Mouse (Mus musculus) liver, embryonic 14.5 days (tissue): ENCODE measurements at regions not wholly inside any gene's neighbourhood (a gene's known extent, or its start where the extent isn't known, plus 50 kb on each side); places are given as distances from the start of the nearest gene placed in this dataset.

ENCODE experiments used
- ATAC-seq: fragments of 200-750 bp; cut with Nextera tagmentation; 2 replicates; pipeline ENCODE4 v1.8.0; 2017; ENCODE audit warnings: moderate number of reproducible peaks, mild to moderate bottlenecking, moderate library complexity; ENCODE audit not compliant: insufficient read depth
- DNase-seq, 3 experiments: peaks; one replicate each; pipeline ENCODE4 v3.0.0-alpha.2; 2012 to 2013; ENCODE audit warnings: low read depth in 3 of 3, low spot score in 3 of 3
- H3K27ac ChIP-seq: fragments of 300-500 bp; sonication (generic); 2 replicates; pipeline ENCODE4 v1.5.1; 2014; ENCODE audit warnings: moderate library complexity, mild to moderate bottlenecking, control low read depth, inconsistent platforms
- H3K27me3 ChIP-seq: fragments of 300-500 bp; sonication (generic); 2 replicates; pipeline ENCODE4 v1.6.1; 2014; ENCODE audit warnings: mild to moderate bottlenecking, low read length, moderate library complexity; ENCODE audit not compliant: control insufficient read depth, insufficient read depth
- H3K36me3 ChIP-seq: fragments of 300-500 bp; sonication (generic); replicated peaks from 2 replicates; pipeline ENCODE4 v1.6.1; 2014; ENCODE audit warnings: low read depth; ENCODE audit not compliant: control insufficient read depth, insufficient read depth
- H3K4me1 ChIP-seq, 2 experiments: fragments of 200-500 bp in 1 of 2; fragments of 300-500 bp in 1 of 2; sonication (generic) in 1 of 2; replicated peaks; 2 replicates each; pipeline ENCODE4 v1.6.1; 2012 to 2014; ENCODE audit warnings: antibody characterized with exemption in 1 of 2, inconsistent platforms in 1 of 2, low read length in 1 of 2; ENCODE audit not compliant: control insufficient read depth in 2 of 2, insufficient read depth in 2 of 2
- H3K4me2 ChIP-seq: fragments of 300-500 bp; sonication (generic); 2 replicates; pipeline ENCODE4 v1.6.1; 2014; ENCODE audit warnings: low read depth, mild to moderate bottlenecking, control low read depth, moderate library complexity
- H3K4me3 ChIP-seq, 2 experiments: fragments of 200-500 bp in 1 of 2; fragments of 300-500 bp in 1 of 2; sonication (generic) in 1 of 2; 2 replicates each; pipeline ENCODE4 v1.5.1; 2012 to 2014; ENCODE audit warnings: low read depth in 2 of 2, low read length in 2 of 2, mild to moderate bottlenecking in 2 of 2, control low read depth in 1 of 2, inconsistent platforms in 1 of 2, moderate library complexity in 1 of 2; ENCODE audit not compliant: insufficient read depth in 1 of 2
- H3K9ac ChIP-seq: fragments of 300-500 bp; sonication (generic); replicated peaks from 2 replicates; pipeline ENCODE4 v1.6.1; 2014; ENCODE audit warnings: mild to moderate bottlenecking, control low read depth, moderate library complexity
- H3K9me3 ChIP-seq: fragments of 300-500 bp; sonication (generic); 2 replicates; pipeline ENCODE4 v1.6.1; 2016; ENCODE audit warnings: low read length, mixed read lengths; ENCODE audit not compliant: control insufficient read depth
- CTCF ChIP-seq: IDR thresholded peaks from 2 replicates; pipeline ENCODE4 v1.5.1; 2016; ENCODE audit warnings: antibody characterized with exemption, low read depth, control low read depth
- EP300 ChIP-seq: IDR thresholded peaks from 2 replicates; pipeline ENCODE4 v1.6.1; 2016; ENCODE audit warnings: antibody characterized with exemption, low read depth
- WGBS: fragments of 180-500 bp; shearing (Covaris S2); extraction: QIAGEN DNeasy Blood & Tissue Kit; methylation state at CpG from one replicate; pipeline ENCODE4 v1.1.7; 2014; ENCODE audit not compliant: insufficient replicate concordance; 5-methylcytosine and 5-hydroxymethylcytosine counted together

DNA sequence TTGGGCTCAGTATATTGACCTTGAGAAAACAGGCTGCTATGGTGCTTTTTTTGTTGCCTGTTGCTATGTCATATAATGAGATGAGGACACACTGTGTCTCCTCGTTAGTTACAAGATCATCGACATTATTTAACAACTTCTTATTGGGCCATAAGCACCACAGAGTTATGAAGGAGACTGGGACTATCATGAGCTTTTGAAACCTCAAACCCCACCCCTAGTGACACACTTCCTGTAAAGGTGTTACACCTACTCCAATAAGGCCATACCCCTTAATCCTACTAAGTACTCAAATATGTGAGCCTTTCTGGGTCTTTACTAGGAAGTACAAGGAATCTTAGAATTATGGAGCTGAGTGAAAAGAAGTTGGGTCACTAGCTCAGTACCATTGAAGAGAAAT lies 875.3 kb downstream of the Car8 start:
- 68% methylated on average over 2 of the region's 2 CpGs for WGBS
- ATAC-seq, result no peak
- H3K4me2 ChIP-seq, result no peak overlapping the region
- no peaks in the 10 kb centered on the region for H3K27me3 ChIP-seq
- no peaks in the 10 kb centered on the region for H3K36me3 ChIP-seq
- H3K9me3 ChIP-seq, result no peaks in the 10 kb centered on the region
- DNase-seq, result no peak
- no peak for TF ChIP-seq CTCF
- TF ChIP-seq EP300, result no peak
- H3K9ac ChIP-seq, result no peak overlapping the region
- no peaks in the 10 kb centered on the region for H3K4me1 ChIP-seq
- no peak overlapping the region for H3K4me3 ChIP-seq
- H3K27ac ChIP-seq, result no peak overlapping the region

DNA sequence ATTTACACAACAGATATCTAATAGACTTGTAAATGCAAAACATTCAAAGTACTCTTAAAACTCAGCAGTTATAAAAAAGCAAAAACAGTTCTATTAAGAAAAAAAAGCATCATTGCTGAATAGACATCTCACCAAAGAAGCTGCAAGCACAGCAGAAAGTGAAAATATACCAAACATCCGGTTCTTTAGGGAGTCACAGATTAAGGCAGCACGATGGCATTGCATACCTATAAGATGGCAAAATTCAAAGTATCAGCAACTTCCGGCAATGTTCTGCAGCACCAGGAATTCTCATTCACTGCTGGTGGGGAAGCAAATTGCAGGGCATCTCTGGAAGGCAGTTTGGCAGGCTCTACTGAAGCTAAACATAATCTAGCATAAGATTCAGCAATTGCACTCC lies 882.6 kb downstream of the Car8 start:
- WGBS, result 62% methylated on average over 3 of the region's 3 CpGs
- no peak overlapping the region for H3K4me3 ChIP-seq
- H3K9ac ChIP-seq, result no peak overlapping the region
- H3K9me3 ChIP-seq, result no peaks in the 10 kb centered on the region
- H3K4me1 ChIP-seq, result no peaks in the 10 kb centered on the region
- H3K36me3 ChIP-seq, result no peaks in the 10 kb centered on the region
- no peak overlapping the region for H3K4me2 ChIP-seq
- H3K27me3 ChIP-seq, result no peaks in the 10 kb centered on the region
- no peak for DNase-seq
- no peak for ATAC-seq
- no peak overlapping the region for H3K27ac ChIP-seq
- no peak for TF ChIP-seq EP300
- no peak for TF ChIP-seq CTCF

DNA sequence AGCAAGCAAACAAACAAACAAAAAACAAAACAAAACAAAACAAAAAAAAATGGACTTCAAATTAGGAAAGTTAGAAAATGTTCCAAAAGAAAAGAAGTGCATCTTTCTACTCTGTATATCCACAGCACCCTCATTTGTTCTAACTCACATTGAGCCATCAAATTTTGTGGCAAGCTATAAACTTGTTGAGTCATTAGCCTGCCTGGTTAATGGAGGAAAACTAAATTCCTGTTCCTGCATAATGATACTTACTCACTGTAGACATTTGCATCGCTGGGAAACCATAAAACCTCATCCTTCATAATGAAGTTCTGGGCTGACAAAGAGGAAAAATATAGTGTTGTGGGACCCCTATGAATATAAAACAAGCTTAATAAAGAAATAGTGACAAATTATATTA lies 891.5 kb downstream of the Car8 start:
- no peak overlapping the region for H3K4me2 ChIP-seq
- H3K36me3 ChIP-seq, result no peaks in the 10 kb centered on the region
- no peak overlapping the region for H3K4me3 ChIP-seq
- no peak overlapping the region for H3K9ac ChIP-seq
- H3K27me3 ChIP-seq, result no peaks in the 10 kb centered on the region
- H3K4me1 ChIP-seq, result no peaks in the 10 kb centered on the region
- ATAC-seq (no peak), DNase-seq (no peak)
- H3K9me3 ChIP-seq, result no peaks in the 10 kb centered on the region
- TF ChIP-seq EP300 (no peak), CTCF (no peak)
- WGBS, result 46% methylated on average over 1 of the region's 1 CpGs
- H3K27ac ChIP-seq, result no peak overlapping the region

DNA sequence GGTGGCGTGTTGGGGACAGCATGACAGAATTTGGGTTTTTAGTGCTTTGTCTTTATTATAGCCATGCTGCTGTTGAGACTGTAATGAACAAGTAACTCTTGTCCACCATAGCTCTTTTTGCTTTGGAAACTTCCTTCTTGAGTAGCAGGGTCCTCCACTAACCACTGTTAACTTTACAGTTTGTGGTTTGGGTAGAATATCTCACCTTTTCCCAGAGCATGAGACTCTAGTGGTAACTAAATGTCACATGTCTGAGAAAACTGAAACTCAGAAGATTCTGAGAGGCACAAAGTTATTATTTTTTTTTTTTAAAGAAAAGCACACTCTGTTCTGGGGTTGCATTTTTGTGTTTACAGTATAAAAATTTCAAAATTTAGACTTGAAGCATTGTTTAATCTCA lies 897.7 kb downstream of the Car8 start:
- Histone ChIP-seq H3K9ac (no peak overlapping the region), H3K27ac (no peak overlapping the region), H3K36me3 (no peaks in the 10 kb centered on the region), H3K4me2 (no peak overlapping the region), H3K4me1 (no peaks in the 10 kb centered on the region), H3K27me3 (no peaks in the 10 kb centered on the region), H3K9me3 (no peaks in the 10 kb centered on the region), H3K4me3 (no peak overlapping the region)
- WGBS, result 60% methylated on average over 1 of the region's 1 CpGs
- TF ChIP-seq EP300, result no peak
- no peak for TF ChIP-seq CTCF
- no peak for DNase-seq
- no peak for ATAC-seq

DNA sequence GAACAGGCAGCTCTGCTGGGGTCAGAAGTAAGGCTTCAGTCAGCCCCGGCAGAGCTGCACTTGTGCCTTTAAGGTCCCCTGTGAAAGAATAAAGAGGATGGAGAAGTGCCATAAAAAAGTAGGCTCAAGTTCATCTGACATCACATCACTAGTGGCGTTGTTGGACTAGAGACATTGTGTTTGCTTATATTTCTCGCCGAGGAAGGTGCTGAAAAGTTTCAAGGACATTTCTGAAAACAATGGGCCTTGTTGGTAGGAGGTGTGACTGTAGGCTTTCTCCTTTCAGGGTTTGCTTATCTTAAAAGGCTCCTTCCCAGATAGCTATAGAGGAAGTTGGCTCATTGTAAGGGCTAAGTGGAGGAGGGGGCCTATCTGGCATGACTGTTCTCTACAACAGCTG lies 924.6 kb downstream of the Car8 start:
- H3K27me3 ChIP-seq, result no peaks in the 10 kb centered on the region
- ATAC-seq, result no peak

DNA sequence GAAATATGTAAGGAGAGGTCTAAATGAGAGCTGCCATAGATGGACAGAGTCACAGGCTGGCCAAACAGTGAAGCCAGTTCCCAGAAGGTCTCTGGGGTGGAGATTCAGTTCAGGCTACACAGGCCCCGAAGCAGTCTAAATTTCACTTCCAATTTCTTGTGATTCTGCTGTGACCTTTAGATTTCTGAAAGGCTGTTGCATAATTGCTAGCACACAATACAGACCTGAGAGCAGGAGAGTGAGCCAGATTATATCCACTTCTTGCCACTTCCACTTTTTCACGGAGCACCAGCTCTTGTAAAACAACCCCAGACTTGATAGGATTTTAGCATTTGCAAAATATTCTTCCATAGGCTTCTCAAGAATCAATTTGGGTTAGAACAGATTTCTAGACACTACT lies 925.6 kb downstream of the Car8 start:
- TF ChIP-seq CTCF, result no peak
- TF ChIP-seq EP300, result no peak
- Histone ChIP-seq H3K27me3 (no peaks in the 10 kb centered on the region), H3K9ac (no peak overlapping the region), H3K36me3 (no peaks in the 10 kb centered on the region), H3K4me3 (no peak overlapping the region), H3K9me3 (no peaks in the 10 kb centered on the region), H3K27ac (no peak overlapping the region), H3K4me2 (no peak overlapping the region), H3K4me1 (no peaks in the 10 kb centered on the region)
- 15% methylated on average over 2 of the region's 2 CpGs for WGBS
- no peak for DNase-seq
- no peak for ATAC-seq

More for the DNA sequence above, 924.6 kb downstream of the Car8 start:
- WGBS, result 19% methylated on average over 4 of the region's 4 CpGs
- Histone ChIP-seq H3K4me2 (no peak overlapping the region), H3K4me1 (no peaks in the 10 kb centered on the region), H3K36me3 (no peaks in the 10 kb centered on the region), H3K4me3 (no peak overlapping the region), H3K9me3 (no peaks in the 10 kb centered on the region), H3K9ac (no peak overlapping the region), H3K27ac (no peak overlapping the region)
- no peak for DNase-seq
- TF ChIP-seq EP300 (no peak), CTCF (no peak)
